Mouse (Mus musculus) midbrain, embryonic 13.5 days (tissue): ENCODE measurements around the gene 1700030K09Rik. TPM values are rescaled to one million over a fixed set of nuclear protein-coding genes. Genes with fewer than 3 reads are reported as not detected.

Source experiments
- ATAC-seq: fragments of 200-750 bp; cut with Nextera tagmentation; 2 replicates; pipeline ENCODE4 v1.8.0; 2017; ENCODE audit warnings: mild to moderate bottlenecking, moderate TSS enrichment, moderate library complexity
- H3K27ac ChIP-seq: fragments of 300-500 bp; sonication (generic); 2 replicates; pipeline ENCODE4 v1.5.1; 2015; ENCODE audit warnings: inconsistent platforms, mild to moderate bottlenecking, moderate library complexity
- H3K27me3 ChIP-seq: fragments of 300-500 bp; sonication (generic); 2 replicates; pipeline ENCODE4 v1.6.1; 2015; ENCODE audit warnings: mild to moderate bottlenecking, inconsistent platforms
- H3K36me3 ChIP-seq: fragments of 300-500 bp; sonication (generic); 2 replicates; pipeline ENCODE4 v1.6.1; 2015; ENCODE audit warnings: mild to moderate bottlenecking, inconsistent platforms
- H3K4me1 ChIP-seq: fragments of 300-500 bp; sonication (generic); replicated peaks from 2 replicates; pipeline ENCODE4 v1.6.1; 2015; ENCODE audit warnings: inconsistent platforms
- H3K4me2 ChIP-seq: fragments of 300-500 bp; sonication (generic); replicated peaks from 2 replicates; pipeline ENCODE4 v1.6.1; 2015; ENCODE audit warnings: moderate library complexity, mild to moderate bottlenecking, inconsistent platforms
- H3K4me3 ChIP-seq: fragments of 300-500 bp; sonication (generic); replicated peaks from 2 replicates; pipeline ENCODE4 v1.5.1; 2015; ENCODE audit warnings: mild to moderate bottlenecking, inconsistent platforms
- H3K9ac ChIP-seq: fragments of 300-500 bp; sonication (generic); replicated peaks from 2 replicates; pipeline ENCODE4 v1.6.1; 2015; ENCODE audit warnings: mild to moderate bottlenecking, inconsistent platforms
- H3K9me3 ChIP-seq: fragments of 300-500 bp; sonication (generic); 2 replicates; pipeline ENCODE4 v1.6.1; 2016; ENCODE audit warnings: mild to moderate bottlenecking, inconsistent platforms
- WGBS: fragments of 180-500 bp; shearing (Covaris S2); methylation state at CpG from one replicate; pipeline ENCODE4 v1.1.7; 2015; 5-methylcytosine and 5-hydroxymethylcytosine counted together
- polyA plus RNA-seq: library from polyadenylated mRNA; unstranded; fragments of >200 nt; fragmentation: Nextera tagmentation; extraction: Ambion mirVana; gene quantifications from 2 replicates; pipeline ENCODE4 v1.2.1, GENCODE M21; 2015

1700030K09Rik gene
- polyA plus RNA-seq, 1 experiment from 2014 or later, result 18.8 TPM

DNA sequence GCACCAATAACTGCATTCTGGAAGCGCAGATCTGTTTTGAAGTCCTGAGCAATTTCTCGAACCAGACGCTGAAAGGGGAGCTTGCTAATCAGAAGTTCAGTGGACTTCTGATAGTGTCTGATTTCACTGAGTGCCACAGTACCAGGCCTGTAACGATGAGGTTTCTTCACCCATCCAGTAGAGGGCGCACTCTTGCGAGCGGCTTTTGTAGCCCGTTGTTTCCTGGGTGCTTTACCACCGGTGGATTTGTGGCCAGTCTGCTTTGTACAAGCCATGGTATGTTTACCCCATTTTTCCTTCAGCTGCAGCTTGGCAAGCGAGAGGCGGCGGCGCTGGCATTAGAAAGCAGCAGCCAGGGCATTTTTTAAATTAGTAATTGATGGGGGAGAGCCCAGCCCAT is 14.0 kb upstream of the 1700030K09Rik start:
- no peaks in the 10 kb centered on the region for H3K4me1 ChIP-seq
- no peaks in the 10 kb centered on the region for H3K9me3 ChIP-seq
- H3K4me2 ChIP-seq, result no peak overlapping the region
- no peak for ATAC-seq
- no peak overlapping the region for H3K27ac ChIP-seq
- H3K36me3 ChIP-seq, result no peaks in the 10 kb centered on the region
- WGBS, result 56% methylated on average over 13 of the region's 13 CpGs
- no peak overlapping the region for H3K4me3 ChIP-seq
- H3K27me3 ChIP-seq, result no peaks in the 10 kb centered on the region
- no peak overlapping the region for H3K9ac ChIP-seq

DNA sequence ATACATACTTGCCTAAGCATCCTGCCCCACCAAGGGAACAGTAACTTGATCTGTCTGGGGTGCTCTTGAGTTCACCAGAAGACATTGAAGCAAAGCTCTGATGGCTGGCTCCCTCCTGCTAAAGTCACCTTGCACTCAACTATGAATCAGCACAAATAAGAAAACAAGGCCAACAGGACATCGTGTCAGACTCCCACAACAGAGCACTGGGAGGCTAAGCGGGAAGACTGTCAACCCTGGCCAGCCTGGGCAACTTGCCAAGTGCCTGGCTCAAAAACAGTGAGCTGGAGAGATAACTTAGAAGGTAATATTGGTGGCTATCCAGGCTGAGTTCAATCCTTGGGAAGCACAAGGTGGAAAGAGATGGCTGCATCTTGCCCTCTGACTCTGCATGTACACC is 8.7 kb upstream of the 1700030K09Rik start:
- Histone ChIP-seq H3K9me3 (no peaks in the 10 kb centered on the region), H3K4me2 (no peak overlapping the region), H3K9ac (no peak overlapping the region), H3K4me1 (no peaks in the 10 kb centered on the region), H3K27me3 (no peaks in the 10 kb centered on the region), H3K36me3 (no peaks in the 10 kb centered on the region), H3K4me3 (no peak overlapping the region), H3K27ac (no peak overlapping the region)
- 61% methylated on average over 2 of the region's 2 CpGs for WGBS
- no peak for ATAC-seq

DNA sequence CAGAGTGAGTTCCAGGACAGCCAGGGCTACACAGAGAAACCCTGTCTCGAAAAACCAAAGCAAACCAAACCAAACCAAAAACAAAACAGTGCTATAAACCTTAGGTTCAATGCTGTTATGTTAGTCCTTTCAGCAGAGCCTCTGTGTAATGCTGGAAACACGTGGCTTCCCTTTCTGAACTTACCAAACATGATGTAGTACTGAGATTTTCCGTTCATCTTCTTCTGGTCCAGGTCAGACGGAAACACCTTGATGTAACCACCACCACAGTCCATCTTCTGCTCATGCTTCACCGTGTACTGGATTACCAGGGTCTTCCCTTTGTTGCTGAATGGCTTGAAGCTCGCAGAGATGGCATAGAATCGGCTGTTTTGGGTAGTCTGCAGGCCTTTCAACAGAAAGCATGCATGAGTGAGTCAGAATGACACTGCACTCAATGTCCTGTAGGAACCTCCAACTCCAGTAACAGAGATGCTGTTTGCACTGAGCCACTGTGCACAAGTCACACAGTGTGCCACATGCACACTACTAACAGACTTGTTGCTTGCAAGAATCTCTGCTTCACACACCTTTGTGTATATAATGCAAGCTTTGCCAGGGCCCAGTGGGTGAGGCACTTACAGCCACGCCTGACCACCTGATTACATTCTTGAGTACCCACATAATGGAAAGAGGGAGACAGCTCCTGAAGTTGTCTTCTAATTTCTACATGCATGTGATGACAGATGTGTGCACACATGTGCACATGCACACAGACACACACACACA is 5.2 kb upstream of the 1700030K09Rik start:
- H3K4me2 ChIP-seq, result no peak overlapping the region
- no peaks in the 10 kb centered on the region for H3K27me3 ChIP-seq
- H3K9me3 ChIP-seq, result no peaks in the 10 kb centered on the region
- no peak overlapping the region for H3K4me3 ChIP-seq
- no peaks in the 10 kb centered on the region for H3K36me3 ChIP-seq
- H3K27ac ChIP-seq, result no peak overlapping the region
- no peak overlapping the region for H3K9ac ChIP-seq
- 72% methylated on average over 8 of the region's 8 CpGs for WGBS
- peaks cover 3% of the 10 kb centered on the region for H3K4me1 ChIP-seq
- ATAC-seq, result no peak

DNA sequence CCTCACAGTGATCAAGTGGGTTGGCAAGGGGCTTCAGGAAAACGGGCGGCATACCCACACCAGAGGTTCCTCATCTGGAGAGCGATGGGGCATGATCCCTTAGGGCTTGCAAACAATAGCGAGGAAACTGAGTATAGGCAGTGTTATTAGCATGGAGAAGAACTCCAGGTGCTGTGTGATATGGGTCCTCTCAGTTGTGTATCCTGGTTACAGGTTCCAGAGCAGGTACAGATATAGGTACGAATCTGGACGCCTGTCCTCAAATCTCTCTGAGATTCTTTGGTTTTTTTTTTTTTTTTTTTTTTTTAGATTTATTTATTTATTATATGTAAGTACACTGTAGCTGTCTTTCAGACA is 292 bp downstream of the 1700030K09Rik start:
- ATAC-seq, result 0 out of 2 replicates have a peak, but pooled peaks have one; percentile 0
- Histone ChIP-seq H3K4me1 (peaks cover 28% of the 10 kb centered on the region), H3K27ac (peak overlapping the region; percentile 39; the same call in 1 of the 2 replicates)

DNA sequence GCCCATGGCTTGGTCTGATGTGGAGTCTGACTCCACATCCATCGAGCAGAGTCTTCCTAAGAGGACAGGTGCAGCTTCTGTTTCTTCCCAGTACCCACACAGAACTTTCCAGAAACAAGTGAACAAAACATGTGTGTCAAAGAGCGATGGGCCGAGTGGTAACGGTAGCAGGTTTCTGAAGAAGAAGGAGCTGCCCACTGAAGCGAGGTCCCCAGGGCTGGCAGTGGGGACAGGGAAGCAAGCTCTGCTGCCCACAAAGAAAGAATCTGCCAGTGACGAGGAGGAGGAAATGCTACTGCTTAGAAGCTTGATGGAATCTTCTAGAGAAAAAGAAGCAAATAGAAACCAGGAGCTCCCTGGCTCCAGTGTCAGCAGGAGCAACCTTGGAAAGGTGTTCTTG is 1.4 kb downstream of the 1700030K09Rik start:
- no peak overlapping the region for H3K9ac ChIP-seq
- 95% methylated on average over 6 of the region's 6 CpGs for WGBS
- H3K9me3 ChIP-seq, result no peaks in the 10 kb centered on the region
- H3K36me3 ChIP-seq, result peaks cover 28% of the 10 kb centered on the region
- no peak overlapping the region for H3K27ac ChIP-seq
- H3K4me2 ChIP-seq, result no peak overlapping the region
- no peak overlapping the region for H3K4me3 ChIP-seq
- H3K27me3 ChIP-seq, result no peaks in the 10 kb centered on the region
- H3K4me1 ChIP-seq, result peaks cover 28% of the 10 kb centered on the region
- ATAC-seq, result no peak

More for the DNA sequence above, 292 bp downstream of the 1700030K09Rik start:
- peaks cover 17% of the 10 kb centered on the region for H3K36me3 ChIP-seq
- no peaks in the 10 kb centered on the region for H3K27me3 ChIP-seq
- peak overlapping the region; percentile 78 for H3K9ac ChIP-seq
- peak overlapping the region; percentile 67 for H3K4me2 ChIP-seq
- no peaks in the 10 kb centered on the region for H3K9me3 ChIP-seq
- H3K4me3 ChIP-seq, result peak overlapping the region; percentile 48
- WGBS, result 34% methylated on average over 6 of the region's 6 CpGs

DNA sequence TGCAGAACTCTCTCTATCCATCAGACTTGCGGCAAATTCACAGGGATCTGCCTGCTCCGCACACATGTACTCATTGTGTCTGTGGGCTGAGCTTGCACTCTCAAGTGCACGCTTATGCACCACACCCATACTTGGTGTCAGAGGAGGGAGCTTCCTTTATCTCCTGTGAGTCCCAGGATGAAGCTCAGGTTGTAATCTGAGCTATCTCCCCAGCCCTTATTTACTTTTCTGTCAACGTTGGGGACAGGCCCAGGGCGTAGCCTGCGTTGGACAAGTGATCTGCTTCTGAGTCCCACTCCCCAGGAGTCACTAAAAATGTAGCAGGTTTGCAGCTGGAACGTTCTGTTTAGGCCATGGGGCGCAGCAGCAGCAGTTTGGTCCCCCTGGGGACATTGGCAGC is 7.8 kb downstream of the 1700030K09Rik start:
- no peak for ATAC-seq
- 90% methylated on average over 8 of the region's 8 CpGs for WGBS
- peaks cover 82% of the 10 kb centered on the region for H3K36me3 ChIP-seq

DNA sequence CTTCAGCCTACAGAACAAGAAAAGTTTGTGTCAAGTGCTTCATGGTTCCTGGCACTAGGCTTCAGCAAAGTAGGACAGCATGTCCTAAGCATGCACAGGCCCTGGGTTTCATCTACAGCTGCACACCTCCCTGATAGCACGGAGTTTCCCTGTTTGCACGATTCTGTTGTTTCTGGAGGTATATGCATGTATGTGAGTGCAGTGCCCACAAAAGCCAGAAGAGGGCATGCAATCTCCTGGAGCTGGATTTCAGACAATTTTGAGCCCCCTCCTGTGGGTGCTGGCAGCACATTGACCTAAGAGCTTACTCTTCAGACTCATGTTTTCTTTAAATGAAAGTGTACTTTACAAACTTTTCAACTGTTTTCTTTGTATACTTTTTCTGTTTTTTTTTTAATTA is 10.2 kb downstream of the 1700030K09Rik start:
- H3K9me3 ChIP-seq, result 0 out of 2 replicates have a peak, but pooled peaks cover 5% of the 10 kb centered on the region
- ATAC-seq, result no peak
- no peaks in the 10 kb centered on the region for H3K4me1 ChIP-seq
- no peak overlapping the region for H3K4me3 ChIP-seq
- no peak overlapping the region for H3K9ac ChIP-seq
- peaks cover 82% of the 10 kb centered on the region for H3K36me3 ChIP-seq
- no peaks in the 10 kb centered on the region for H3K27me3 ChIP-seq
- WGBS, result 93% methylated on average over 2 of the region's 2 CpGs
- H3K27ac ChIP-seq, result no peak overlapping the region
- H3K4me2 ChIP-seq, result no peak overlapping the region

More for the DNA sequence above, 7.8 kb downstream of the 1700030K09Rik start:
- 0 out of 2 replicates have a peak, but pooled peaks cover 5% of the 10 kb centered on the region for H3K9me3 ChIP-seq
- H3K4me3 ChIP-seq, result no peak overlapping the region
- H3K4me1 ChIP-seq, result peaks cover 8% of the 10 kb centered on the region
- H3K27ac ChIP-seq, result no peak overlapping the region
- no peak overlapping the region for H3K9ac ChIP-seq
- no peak overlapping the region for H3K4me2 ChIP-seq
- no peaks in the 10 kb centered on the region for H3K27me3 ChIP-seq

DNA sequence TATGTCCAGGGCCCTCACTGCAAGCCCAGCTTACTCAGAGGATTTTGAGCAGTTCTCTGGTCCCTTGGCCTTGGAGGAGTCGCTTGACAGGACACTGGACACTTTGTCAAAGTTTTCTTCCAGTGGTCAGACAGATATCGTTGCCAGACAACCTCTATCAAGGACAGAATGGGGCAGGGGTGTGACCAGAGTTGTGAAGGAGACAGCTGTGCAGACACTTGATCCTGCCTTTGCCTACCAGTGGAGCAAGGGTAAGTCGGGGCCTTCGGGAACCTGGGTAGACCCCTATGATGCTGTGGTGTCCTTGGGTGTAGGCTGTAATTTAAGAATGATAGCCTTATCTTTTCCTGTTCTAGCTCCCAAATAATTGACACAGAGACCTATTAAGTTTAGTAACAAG is 11.6 kb downstream of the 1700030K09Rik start:
- Histone ChIP-seq H3K9me3 (0 out of 2 replicates have a peak, but pooled peaks cover 5% of the 10 kb centered on the region), H3K9ac (no peak overlapping the region), H3K4me1 (no peaks in the 10 kb centered on the region), H3K4me3 (no peak overlapping the region), H3K36me3 (peaks cover 82% of the 10 kb centered on the region), H3K4me2 (no peak overlapping the region), H3K27ac (no peak overlapping the region), H3K27me3 (no peaks in the 10 kb centered on the region)
- no peak for ATAC-seq
- WGBS, result 92% methylated on average over 4 of the region's 4 CpGs

DNA sequence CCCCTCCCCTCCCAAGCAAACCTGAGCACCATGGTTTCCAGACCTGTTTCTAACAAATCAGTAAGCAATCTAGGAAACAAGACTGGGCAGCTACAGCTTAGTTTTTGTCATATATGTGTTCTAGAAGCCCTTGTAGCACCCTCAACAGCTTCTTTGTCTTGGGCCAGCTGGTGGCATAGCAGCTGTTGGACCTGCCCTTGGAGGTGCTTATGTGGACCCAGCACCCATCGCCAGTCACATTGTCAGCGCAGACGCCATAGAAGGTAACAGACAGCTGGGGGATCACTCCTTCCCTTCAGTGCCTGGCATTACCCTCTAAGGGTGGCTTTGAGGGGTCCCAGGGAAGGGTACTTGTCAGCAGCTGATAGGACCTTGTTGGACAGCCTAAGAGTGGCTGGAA is 14.1 kb downstream of the 1700030K09Rik start:
- Histone ChIP-seq H3K27ac (no peak overlapping the region), H3K27me3 (no peaks in the 10 kb centered on the region), H3K36me3 (peaks cover 86% of the 10 kb centered on the region), H3K4me2 (no peak overlapping the region), H3K9me3 (0 out of 2 replicates have a peak, but pooled peaks cover 5% of the 10 kb centered on the region), H3K4me1 (no peaks in the 10 kb centered on the region), H3K9ac (no peak overlapping the region), H3K4me3 (no peak overlapping the region)
- WGBS, result 89% methylated on average over 3 of the region's 3 CpGs
- no peak for ATAC-seq

DNA sequence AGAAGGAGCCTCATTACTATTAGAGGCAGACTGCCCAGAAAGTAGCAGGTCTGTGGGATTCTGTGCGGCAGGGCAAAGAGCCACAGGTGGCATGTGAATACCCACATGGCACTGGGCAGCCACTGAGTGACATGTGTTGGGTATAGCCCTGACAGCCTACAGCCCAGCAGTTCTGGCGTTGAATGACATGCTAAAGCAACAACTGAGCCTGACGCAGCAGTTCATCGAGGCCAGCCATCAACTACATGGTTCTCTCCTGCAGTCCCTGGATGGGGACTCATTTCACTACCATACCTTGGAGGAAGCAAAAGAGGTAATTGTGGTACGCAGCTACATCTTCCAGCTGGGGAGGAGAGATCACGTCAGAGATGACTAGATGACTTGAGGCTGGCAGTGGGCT is 14.8 kb downstream of the 1700030K09Rik start:
- 93% methylated on average over 6 of the region's 6 CpGs for WGBS
- Histone ChIP-seq H3K27ac (no peak overlapping the region), H3K4me1 (no peaks in the 10 kb centered on the region), H3K4me2 (no peak overlapping the region), H3K9me3 (0 out of 2 replicates have a peak, but pooled peaks cover 5% of the 10 kb centered on the region), H3K36me3 (peaks cover 86% of the 10 kb centered on the region), H3K27me3 (no peaks in the 10 kb centered on the region), H3K4me3 (no peak overlapping the region), H3K9ac (no peak overlapping the region)
- ATAC-seq, result no peak

DNA sequence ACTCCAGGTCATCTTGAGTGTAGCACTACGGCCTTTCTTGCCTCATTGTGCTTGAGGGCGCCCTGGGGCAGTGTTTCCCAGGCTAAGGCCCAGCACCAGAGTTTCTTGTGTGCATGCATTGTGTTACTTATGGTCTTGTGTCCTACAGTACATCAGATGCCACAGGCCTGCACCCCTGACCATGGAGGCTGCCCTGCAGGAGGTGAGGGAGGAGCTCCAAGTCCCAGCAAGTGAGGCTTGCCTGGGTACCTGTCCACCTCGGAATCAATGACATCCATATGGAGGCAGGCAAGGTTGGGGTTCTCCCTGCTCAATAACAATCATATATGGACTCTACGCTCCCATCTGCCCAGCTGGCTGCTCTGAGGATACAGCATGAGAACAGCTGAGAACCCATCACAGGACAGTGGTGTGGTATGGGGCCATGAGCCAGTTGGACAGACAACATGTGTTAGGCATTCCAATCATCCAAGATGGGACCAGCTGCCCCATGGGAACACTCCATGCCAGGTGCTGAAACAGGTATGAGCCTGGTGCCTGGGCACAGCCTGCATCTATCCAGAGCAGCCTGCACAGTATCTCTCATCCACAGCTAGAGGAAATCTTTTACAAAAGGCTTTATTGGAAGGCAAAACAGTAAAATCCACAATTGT is 16.3 kb downstream of the 1700030K09Rik start:
- Histone ChIP-seq H3K4me3 (no peak overlapping the region), H3K4me1 (no peaks in the 10 kb centered on the region), H3K4me2 (no peak overlapping the region), H3K36me3 (peaks cover 86% of the 10 kb centered on the region), H3K27ac (no peak overlapping the region), H3K9me3 (no peaks in the 10 kb centered on the region), H3K9ac (no peak overlapping the region), H3K27me3 (no peaks in the 10 kb centered on the region)
- no peak for ATAC-seq
- 91% methylated on average over 4 of the region's 4 CpGs for WGBS

DNA sequence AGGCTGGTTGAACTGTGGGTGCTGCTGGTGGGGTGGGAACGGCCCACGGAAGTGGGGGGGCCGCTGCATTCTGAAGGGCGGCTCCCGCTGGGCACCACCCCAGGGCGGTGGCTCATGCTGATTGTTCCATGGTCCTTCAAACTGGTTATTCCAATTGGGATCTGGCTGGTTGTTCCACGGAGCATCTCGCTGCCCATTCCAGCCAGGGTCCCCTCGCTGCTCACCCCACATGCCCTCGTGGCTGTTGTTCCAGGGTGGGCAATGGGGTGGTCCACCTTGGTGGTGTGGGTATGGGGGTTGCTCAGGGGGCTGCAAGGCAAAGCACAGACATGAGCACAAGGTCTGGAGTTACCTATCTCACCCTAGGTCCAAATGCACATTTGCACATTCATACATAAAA is 20.5 kb downstream of the 1700030K09Rik start:
- Histone ChIP-seq H3K4me2 (no peak overlapping the region), H3K4me3 (no peak overlapping the region), H3K9me3 (no peaks in the 10 kb centered on the region), H3K27me3 (no peaks in the 10 kb centered on the region), H3K36me3 (peaks cover 99% of the 10 kb centered on the region), H3K4me1 (no peaks in the 10 kb centered on the region), H3K27ac (no peak overlapping the region), H3K9ac (no peak overlapping the region)
- 96% methylated on average over 10 of the region's 10 CpGs for WGBS
- no peak for ATAC-seq
